Mouse (Mus musculus): ENCODE data around the gene Eif4g3.
A peak's percentile ranks its signal among the peaks of the same experiment; 100 is the strongest.

The Eif4g3 gene

DNA sequence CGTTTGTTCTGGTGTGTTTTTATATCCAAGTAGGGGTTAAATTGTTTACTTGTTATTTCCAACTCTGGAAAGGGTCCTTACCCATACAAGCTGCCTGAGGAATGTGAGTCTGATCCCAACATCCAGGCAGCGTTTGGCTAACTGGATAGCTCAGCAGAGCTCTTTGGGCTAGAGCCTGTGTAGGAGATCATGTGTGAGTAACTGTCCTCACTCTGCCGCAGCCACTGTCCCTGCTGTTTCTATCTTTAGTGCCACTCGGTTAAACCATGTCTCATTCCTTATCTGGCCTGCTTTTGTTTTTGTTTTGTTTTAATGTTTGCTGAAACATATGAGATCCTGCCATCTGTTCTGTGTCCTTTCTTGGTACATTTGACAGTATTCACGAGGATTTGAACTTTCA lies 168.1 kb downstream of the Eif4g3 start:
- DNase-seq (ENCODE audit: low spot score in 2 of 2): no peak

DNA sequence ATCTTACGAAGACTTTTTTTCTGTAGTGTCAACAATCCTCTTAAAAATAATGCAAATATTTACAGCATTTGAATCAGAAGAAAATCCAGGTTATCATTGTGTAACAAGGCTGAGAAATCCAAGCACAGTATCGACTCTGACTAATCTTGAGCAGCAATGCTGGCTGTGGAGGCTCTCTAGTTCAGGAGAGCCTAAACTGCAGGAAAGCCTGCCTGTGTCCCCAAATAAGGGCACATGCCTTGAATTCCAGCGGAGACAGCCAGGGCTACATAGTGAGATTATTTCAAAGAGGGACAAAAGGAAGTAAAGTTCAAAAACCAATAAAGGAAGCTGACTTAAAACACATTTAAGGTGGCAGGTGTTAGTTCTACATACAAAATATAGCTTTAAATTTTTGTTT lies 168.7 kb downstream of the Eif4g3 start:
- DNase-seq (ENCODE audit: low spot score in 2 of 2): no peak

DNA sequence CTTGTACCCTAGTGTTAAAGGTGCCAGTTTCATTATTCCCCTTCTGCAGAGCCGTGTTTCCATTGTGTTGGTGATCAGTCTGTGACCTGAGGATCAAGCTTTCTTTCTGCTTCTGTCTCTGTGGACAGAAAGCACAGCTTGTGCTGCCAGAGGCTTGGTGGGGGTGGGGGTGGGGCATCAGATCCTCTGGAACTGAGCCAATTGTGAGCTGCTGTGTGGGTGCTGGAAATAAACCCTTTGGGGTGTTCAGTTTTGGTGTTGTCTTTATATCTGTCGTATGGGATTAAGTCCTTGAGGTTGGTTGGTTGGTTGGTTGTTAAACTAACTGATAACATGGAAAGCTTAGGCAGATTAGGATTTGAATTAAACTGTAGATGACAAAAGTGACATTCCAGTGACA lies 171.0 kb downstream of the Eif4g3 start:
- DNase-seq (ENCODE audit: low spot score in 2 of 2): no peak

DNA sequence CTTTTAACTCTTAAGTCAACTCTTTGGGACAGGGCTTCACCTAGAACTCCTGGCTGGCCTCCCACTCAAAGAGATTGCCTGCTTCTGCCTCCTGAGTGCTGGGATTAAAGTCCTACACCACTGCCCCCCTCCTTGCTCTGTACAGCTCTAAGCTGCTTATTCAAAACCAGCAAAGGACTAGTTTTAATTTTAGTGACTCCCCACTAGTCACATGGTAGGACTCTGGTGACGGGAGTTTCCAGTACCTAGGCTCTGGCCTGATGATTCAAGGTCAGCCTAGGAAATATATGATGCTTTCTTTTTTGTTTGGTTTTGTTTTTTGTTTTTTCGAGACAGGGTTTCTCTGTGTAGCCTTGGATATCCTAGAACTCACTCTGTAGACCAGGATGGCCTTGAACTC lies 172.0 kb downstream of the Eif4g3 start:
- no peak for DNase-seq (ENCODE audit: low spot score in 2 of 2)

DNA sequence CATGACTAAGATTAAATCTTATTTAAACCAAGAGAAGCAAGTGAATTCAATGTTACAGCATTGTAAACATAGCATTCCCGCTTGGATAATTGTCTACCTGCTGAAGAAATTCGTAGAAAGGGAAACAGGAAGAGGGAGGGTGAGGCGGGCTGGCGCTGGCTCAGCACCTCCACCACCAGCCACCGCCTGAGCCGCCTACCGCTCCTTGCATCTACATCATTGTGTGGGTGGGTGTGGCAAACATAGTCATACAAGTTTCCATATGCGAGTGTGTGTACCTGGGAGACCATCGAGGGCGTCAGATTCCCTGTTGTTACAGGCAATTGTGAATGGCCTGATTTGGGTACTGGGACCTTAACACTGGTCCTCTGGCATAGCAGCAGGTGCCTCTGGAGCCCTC lies 173.7 kb downstream of the Eif4g3 start:
- no peak for DNase-seq (ENCODE audit: low spot score in 2 of 2)

DNA sequence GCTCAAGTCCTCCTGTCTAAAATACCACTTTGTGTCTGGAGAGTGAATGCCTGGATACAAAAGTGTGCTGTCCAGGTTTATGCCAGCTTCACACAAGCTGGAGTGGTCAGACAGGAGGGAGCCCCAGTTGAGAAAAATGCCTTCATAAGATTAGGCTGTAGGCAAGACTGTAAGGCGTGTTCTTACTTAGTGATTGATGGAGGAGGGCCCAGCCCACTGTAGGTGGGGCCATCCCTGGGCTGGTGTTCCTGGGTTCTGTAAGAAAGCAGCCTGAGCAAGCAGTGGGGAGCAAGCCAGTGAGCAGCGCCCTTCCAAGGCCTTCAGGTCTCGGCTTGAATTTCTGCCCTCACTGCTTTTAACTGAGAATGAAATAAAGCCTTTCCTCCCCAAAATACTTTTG lies 175.3 kb downstream of the Eif4g3 start:
- DNase-seq (ENCODE audit: low spot score in 2 of 2): no peak

DNA sequence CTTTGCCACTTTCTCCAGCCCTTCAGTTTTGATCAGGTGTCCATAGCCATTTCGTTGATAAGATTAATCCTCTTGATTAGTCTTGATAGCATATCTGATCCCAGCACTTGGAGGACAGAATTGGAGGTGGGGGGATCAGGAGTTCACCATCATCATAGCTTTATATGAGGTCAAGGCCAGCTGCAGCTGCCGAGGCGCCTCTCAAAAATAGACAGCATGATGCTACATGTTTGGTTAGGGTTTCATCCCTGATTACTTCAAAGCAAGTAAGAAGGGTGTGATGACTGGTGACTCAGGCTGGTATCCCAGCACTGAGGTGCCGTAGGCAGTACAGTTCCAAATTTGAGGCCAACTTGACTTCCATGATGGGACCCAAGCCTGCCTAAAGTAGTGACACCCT lies 176.6 kb downstream of the Eif4g3 start:
- DNase-seq (ENCODE audit: low spot score in 2 of 2): no peak

DNA sequence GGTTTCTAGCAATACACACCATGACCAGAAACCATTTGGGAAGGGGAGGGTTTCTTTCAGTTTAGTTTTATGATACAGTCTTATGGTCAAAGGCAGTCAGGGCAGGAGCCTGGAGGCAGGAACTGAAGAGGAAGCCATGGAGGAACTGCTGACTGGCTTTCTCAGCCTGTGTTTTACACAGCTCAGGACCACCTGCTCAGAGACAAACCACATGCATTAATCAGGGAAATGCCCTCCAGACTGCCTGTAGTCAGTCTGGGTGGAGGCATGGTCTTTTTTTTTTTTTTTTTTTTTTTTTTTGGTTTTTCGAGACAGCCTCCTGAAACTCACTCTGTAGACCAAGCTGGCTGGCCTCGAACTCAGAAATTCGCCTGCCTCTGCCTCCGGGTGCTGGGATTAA lies 179.9 kb downstream of the Eif4g3 start:
- DNase-seq (ENCODE audit: low spot score in 2 of 2): no peak

DNA sequence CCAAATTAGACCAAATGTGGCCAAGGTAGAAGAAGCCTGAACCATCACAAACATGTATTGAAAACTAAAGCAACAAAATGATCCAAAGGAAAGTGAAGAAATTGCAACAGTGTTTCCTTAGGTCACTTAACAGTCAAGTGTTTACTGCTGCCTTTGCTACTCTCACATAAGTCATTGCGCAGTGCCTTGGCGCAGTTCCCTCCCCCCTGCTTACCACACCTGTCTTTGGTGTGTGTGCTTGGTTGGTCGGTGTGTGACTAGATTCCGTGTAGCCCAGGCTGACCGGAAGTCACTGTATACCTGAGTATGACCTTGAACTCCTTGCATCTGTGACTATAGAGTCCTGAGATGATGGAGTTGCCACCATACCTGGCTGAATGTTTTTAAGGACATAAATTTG lies 186.6 kb downstream of the Eif4g3 start:
- DNase-seq (ENCODE audit: low spot score in 2 of 2): no peak

DNA sequence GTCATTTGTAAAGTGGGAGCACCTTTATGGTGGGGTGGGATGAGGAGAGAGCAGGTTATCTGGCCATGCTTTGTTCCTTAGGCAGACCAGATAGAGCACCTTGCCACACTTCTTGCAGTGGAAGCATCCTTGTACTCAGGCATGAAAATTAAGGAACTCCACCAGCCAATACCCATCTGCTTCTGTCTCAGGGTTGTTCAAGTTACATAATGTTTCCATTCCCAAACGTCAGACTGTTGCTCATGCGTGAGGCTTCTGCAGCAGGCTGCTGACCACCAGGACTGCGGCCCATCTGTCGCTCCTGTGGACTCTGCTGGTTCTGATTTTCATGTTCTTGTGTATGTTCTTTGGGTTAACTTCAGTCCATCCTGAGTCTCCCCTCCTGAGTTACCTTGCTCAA lies 187.9 kb downstream of the Eif4g3 start:
- DNase-seq (ENCODE audit: low spot score in 2 of 2): no peak

DNA sequence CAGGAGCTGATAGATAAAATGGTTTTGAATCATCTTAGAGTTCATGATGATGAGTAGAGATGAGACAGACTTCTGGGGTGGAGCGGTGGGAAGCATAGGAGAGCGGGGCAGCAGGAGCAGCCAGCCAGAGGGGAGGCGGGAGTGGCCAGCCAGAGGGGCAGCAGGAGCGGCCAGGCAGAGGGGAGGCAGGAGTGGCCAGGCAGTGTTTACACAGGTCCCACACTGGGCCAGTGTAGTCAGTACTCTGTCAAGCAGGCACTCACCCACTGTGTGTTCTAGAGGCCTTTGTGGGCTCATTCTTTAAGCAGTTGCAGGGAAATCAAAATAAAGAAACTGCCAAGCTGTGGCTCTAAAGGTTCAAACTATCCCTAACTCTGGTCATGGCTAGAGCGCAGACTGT lies 191.2 kb downstream of the Eif4g3 start:
- DNase-seq (ENCODE audit: low spot score in 2 of 2): no peak

DNA sequence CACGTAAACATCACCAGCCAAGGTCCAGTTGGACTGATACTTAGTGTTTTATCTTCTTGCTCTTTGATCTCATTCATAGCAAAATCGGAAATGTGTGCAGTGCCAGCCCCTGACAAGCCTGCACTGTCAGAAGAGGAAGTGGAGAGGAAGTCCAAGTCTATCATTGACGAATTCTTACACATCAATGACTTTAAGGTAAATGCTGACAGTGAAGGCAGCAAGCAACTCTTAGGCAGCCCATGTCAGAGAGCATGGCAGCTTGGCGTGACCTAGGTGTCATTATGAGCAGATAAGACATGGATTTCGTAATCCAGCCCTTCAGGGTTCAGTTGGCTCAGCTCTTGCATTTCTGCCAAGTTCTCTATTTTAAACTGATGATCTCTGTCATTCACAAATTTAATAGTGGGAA lies 191.8 kb downstream of the Eif4g3 start:
- no peak for DNase-seq (ENCODE audit: low spot score in 2 of 2)

DNA sequence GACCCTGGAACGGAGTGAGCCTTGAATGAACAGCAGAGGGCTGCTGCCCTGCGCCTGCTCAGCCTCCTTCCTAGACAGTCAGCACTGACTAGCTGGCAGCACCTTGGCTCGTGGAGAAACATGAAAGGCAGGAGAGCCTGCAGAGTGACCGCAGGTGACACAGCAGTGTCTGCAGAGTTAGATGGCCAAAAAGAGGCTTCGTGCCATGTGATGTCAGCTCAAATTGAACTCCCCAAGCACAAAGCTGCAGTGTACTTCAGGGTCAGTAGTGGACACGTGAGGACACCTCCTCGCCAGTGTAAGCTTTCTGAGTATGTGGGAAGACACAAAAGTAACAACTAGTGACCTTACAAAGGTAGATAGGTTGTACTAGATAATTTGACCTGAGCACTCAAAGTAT lies 193.1 kb downstream of the Eif4g3 start:
- no peak for DNase-seq (ENCODE audit: low spot score in 2 of 2)

DNA sequence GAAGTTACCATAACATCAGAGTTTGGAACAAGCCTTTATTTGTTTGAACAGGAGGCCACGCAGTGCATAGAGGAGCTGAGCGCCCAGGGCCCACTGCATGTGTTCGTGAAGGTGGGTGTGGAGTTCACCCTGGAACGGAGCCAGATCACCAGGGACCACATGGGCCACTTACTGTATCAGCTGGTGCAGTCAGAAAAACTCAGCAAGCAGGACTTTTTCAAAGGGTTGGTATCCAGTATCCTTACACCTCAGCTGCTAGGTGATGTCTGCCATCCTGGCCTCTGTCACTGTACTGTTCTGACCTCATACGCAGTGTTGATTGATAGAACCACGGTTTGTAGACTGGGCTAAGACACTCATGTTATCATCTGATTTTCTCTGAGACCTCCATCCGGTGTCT lies 195.2 kb downstream of the Eif4g3 start:
- no peak for DNase-seq (ENCODE audit: low spot score in 2 of 2)

DNA sequence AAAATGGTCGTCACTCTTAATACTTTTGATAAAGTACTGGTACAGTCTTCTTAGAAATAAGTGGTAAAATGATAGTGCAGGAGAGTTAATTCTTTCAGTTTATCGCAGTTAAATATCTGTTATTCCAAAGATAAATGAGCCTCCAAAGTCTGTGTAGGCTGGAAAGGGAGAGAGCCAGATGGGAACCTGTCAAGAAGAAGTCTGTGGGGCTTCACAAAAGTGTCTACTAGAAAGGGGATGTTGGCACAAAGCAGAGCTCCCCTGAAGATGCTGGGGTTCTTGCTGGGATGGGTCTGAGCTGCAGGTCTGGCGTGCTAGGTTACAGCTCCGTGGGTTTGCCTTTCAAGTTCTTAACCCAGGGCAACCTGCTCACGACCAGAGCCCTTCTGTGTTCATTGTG lies 199.7 kb downstream of the Eif4g3 start:
- DNase-seq (ENCODE audit: low spot score in 2 of 2): no peak

DNA sequence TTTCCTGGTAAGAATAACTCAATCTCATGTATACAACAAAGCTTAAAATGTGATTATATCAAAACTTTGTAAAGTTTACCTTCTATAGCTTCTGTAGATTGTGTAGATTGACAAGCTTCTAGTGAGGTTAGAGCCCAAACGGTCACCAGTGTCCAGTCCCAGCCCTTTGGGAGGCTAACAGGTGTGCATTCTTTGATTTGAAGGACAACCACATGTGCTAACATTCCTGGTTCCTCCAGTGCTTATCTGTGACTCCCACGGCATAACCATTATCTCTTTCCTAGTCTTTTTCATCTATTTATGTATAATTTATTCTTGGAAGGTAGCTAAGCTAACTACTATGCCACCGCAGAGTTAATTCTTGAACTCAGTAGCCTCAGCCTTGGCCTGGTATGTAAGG lies 207.9 kb downstream of the Eif4g3 start:
- no peak for DNase-seq (ENCODE audit: low spot score in 2 of 2)

DNA sequence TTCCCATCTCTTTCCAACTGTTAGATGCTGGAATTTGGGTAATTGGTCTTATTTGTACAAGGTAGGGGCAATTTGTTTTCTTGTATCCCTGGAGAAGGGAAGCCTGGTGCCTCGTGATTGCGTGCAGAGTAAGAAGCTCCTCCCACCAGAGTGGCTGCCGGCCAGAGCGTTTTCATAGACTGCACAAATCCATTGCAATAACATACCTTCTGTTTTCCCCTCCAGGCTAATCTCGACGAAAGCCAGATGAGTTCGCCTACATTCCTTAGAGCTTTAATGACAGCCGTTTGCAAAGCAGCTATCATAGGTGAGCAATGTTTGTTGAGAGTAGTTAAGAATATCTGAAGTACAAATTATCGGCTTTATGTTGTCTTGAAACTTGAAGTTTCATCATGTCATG lies 208.9 kb downstream of the Eif4g3 start:
- DNase-seq (ENCODE audit: low spot score in 2 of 2): no peak

DNA sequence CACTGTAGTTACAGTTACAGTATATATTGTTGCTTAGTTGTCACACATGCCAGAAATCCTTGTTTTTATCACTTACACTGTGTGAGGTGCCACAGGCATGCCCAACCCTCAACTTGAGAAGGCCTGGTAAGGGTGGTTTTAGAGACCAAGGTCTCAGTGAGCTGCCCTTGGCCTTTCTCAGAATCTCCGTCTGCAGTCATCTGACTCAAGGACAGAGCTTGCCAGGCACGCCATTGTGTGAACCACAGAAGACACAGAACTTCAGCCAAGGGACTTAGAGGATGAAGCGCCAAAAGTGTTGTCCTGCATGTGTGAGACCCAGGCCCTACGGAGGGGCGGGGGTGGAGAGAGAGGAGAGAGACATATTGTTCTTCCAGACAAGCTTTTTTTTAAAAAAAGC lies 217.3 kb downstream of the Eif4g3 start:
- DNase-seq (ENCODE audit: low spot score in 2 of 2): no peak

DNA sequence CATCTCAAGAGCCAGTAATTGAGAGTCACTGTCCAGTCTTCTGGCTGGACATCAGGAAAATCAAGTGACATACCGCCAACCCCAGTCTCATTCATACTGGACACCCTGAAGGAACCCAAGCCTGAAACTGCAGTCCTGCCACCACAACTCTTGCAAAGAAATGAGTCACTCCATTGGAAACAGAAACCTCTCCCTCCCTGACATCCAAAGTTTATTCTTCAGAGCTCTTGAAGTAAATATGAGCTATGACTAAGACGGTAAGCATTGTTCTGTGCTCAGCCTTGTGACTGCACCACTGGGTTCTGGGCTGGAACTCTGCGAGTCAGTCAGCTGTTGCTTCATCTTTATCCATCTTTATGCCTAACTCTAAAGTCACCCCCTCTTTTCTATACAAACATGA lies 221.0 kb downstream of the Eif4g3 start:
- no peak for DNase-seq (ENCODE audit: low spot score in 2 of 2)

DNA sequence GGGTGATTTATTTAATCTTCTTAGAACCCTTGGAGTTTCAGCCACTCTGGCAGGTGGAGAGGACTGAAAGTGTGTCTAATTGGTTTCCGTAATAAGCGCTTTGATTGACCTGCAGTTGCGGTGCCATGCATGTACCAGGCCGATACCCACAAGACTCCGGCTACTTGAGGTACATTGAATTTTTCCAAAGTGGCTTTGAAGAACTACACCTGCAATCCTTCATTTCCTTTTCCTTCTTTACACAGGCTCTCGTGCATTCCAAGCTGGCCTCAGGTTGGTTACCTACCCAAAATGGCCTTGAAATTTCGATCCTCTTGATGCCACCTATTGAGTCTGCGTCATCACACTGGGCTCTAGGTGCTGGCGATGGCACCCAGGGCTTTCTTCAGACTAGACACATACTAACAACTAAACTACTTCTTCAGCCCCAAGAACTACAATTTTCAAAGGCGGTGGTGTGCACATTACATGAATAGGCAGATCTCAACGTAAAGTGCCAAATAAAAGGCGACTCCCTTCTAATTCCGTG lies 222.9 kb downstream of the Eif4g3 start:
- no peak for DNase-seq (ENCODE audit: low spot score in 2 of 2)

DNA sequence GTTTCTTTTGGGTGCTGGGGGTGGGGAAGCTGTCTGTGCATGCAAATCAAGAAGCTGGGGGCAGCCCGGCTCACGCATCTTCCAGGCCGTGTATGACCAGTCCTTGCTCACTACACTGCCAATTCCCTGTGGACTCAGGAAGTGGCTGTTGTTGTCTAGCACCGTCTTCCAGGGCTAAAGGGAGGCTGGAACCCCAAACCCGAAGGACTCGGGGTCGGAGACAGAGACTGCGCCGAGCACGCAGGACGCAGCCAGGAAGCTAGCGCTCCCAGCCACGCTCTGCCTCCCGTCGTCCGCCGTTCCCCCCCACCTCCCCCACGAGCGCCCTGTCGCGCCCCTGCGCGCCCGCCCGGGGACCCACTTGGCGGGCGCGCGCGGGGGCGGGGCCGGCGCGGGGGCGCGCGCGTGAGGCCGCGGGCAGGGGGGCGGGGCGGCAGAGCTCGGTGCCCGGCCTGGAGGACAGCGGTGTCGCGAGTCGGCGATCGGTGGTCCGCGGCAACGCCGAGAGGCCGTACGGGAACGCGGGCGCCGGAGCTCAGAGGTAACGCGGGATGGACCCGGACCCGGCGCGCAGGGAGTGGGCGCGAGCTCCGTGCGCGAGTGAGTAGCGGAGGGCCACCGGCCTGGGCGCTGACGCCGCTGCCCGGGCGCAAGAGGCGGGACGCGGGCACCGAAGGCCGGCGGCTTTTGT lies 223.5 kb downstream of the Eif4g3 start, which contains the start of gene Hp1bp3:
TSS of gene Hp1bp3 (plus strand) at position 97 of the 691 bp plus-strand sequence.
- peak; percentile 81 to 82 for DNase-seq (ENCODE audit: low spot score in 2 of 2)

DNA sequence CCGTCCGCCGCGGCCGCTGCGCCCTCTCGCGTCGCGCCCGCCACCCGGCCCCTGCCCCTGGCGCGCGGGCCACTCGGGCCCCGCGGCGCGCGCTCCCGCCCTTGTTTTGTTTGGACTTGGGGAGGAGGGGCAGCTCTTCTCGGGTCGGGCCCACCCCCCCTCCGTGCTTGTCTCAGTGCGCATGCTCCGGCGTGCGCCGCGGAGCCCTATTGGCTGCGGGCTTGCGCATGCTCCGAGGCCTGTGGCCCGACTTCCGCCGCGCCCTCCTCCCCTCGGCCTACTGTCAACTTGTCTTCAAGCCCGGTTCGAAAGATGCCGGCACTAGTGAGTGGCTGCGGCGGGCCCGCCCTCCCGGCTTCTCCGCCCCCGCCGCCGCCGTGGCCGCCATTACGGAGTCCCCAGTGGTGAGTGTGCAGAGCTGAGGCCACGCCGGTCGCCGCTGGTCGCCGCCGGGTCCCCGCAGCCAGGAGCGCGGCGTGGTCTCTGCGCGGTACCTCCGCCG lies 224.1 kb downstream of the Eif4g3 start:
- DNase-seq (ENCODE audit: low spot score in 2 of 2): peak; percentile 99

DNA sequence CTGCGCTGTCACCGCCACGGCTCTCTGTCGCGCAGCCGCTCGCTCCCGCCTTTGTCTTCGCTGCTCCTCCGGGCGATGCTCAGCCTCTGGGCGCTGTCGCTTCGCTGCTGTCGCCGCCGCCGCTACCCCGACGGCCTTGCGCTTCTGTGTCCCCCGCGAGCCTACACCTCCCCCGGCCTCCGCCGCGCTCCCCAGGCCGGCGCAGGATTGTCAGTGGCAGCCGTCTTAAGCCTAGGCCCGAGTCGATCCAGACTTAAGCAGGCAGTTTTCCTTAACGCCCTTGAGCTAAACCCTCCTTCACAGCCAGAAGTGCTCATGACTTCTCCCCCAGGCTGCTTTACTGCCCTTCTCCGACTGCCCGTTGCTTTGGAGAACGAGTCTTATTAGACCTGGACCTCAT lies 224.6 kb downstream of the Eif4g3 start:
- DNase-seq (ENCODE audit: low spot score in 2 of 2): no peak
